Mouse (Mus musculus): ENCODE data around the gene Ctnnd1. TPM values are rescaled to one million over a fixed set of nuclear protein-coding genes. Genes with fewer than 3 reads are reported as not detected.

Ctnnd1 gene
- polyA plus RNA-seq, 1 experiment from 2014 or later: 6.9 TPM

- no peak for DNase-seq (ENCODE audit: low spot score)
Observed at GRCm38 (mm10) chr2:84647051-84647568, 3.5 kb downstream of the Ctnnd1 start.

GRCm38 (mm10) chr2:84646138-84646537, 4.4 kb downstream of the Ctnnd1 start:
- no peak for DNase-seq (ENCODE audit: low spot score)

GRCm38 (mm10) chr2:84640833-84641232, 9.7 kb downstream of the Ctnnd1 start:
- DNase-seq (ENCODE audit: low spot score): no peak

GRCm38 (mm10) chr2:84638428-84639220, 11.9 kb downstream of the Ctnnd1 start:
- no peak for DNase-seq (ENCODE audit: low spot score)

GRCm38 (mm10) chr2:84637452-84638165, 13.0 kb downstream of the Ctnnd1 start:
- no peak for DNase-seq (ENCODE audit: low spot score)

- no peak for DNase-seq (ENCODE audit: low spot score)
Observed at GRCm38 (mm10) chr2:84636231-84636741, 14.3 kb downstream of the Ctnnd1 start.

GRCm38 (mm10) chr2:84635611-84636010, 15.0 kb downstream of the Ctnnd1 start:
- DNase-seq (ENCODE audit: low spot score): no peak

- no peak for DNase-seq (ENCODE audit: low spot score)
Observed at GRCm38 (mm10) chr2:84634934-84635482, 15.6 kb downstream of the Ctnnd1 start.

- DNase-seq (ENCODE audit: low spot score): no peak
Observed at GRCm38 (mm10) chr2:84634006-84634405, 16.6 kb downstream of the Ctnnd1 start.

GRCm38 (mm10) chr2:84632999-84633398, 17.6 kb downstream of the Ctnnd1 start:
- DNase-seq (ENCODE audit: low spot score): no peak

- DNase-seq (ENCODE audit: low spot score): no peak
Observed at GRCm38 (mm10) chr2:84632001-84632400, 18.6 kb downstream of the Ctnnd1 start.

- DNase-seq (ENCODE audit: low spot score): no peak
Observed at GRCm38 (mm10) chr2:84627036-84627435, 23.5 kb downstream of the Ctnnd1 start.

GRCm38 (mm10) chr2:84626366-84626975, 24.1 kb downstream of the Ctnnd1 start:
- DNase-seq (ENCODE audit: low spot score): no peak

GRCm38 (mm10) chr2:84624201-84624600, 26.4 kb downstream of the Ctnnd1 start:
- no peak for DNase-seq (ENCODE audit: low spot score)

- DNase-seq (ENCODE audit: low spot score): no peak
Observed at GRCm38 (mm10) chr2:84623428-84624119, 27.0 kb downstream of the Ctnnd1 start.

- DNase-seq (ENCODE audit: low spot score): no peak
Observed at GRCm38 (mm10) chr2:84622668-84623067, 27.9 kb downstream of the Ctnnd1 start.

- DNase-seq (ENCODE audit: low spot score): no peak
Observed at GRCm38 (mm10) chr2:84619646-84620340, 30.8 kb downstream of the Ctnnd1 start.

GRCm38 (mm10) chr2:84618914-84619313, 31.7 kb downstream of the Ctnnd1 start:
- DNase-seq (ENCODE audit: low spot score): no peak

- peak; percentile 54 for DNase-seq (ENCODE audit: low spot score)
Observed at GRCm38 (mm10) chr2:84617637-84618515, 32.7 kb downstream of the Ctnnd1 start.
